Mouse (Mus musculus) ES-Bruce4 (cell line): Measurements from ENCODE around the gene Edn1. TPM values are rescaled to one million over a fixed set of nuclear protein-coding genes. Genes with fewer than 3 reads are reported as not detected.

Experiments used
- H3K27ac ChIP-seq: 2 replicates; pipeline ENCODE4 v1.5.1; 2012; ENCODE audit warnings: low read length, inconsistent platforms; ENCODE audit not compliant: insufficient read depth
- H3K27me3 ChIP-seq: 2 replicates; pipeline ENCODE4 v1.6.1; 2012; ENCODE audit warnings: mild to moderate bottlenecking, low read length, inconsistent platforms; ENCODE audit not compliant: control insufficient read depth, poor library complexity, insufficient read depth, severe bottlenecking
- H3K36me3 ChIP-seq: 2 replicates; pipeline ENCODE4 v1.6.1; 2012; ENCODE audit warnings: inconsistent platforms, mild to moderate bottlenecking, low read length, moderate library complexity; ENCODE audit not compliant: control insufficient read depth, poor library complexity, insufficient read depth, severe bottlenecking
- H3K4me1 ChIP-seq: one replicate; pipeline ENCODE4 v1.8.1; 2011; ENCODE audit warnings: low read length; ENCODE audit not compliant: control insufficient read depth, insufficient read depth
- H3K4me3 ChIP-seq: 2 replicates; pipeline ENCODE4 v1.5.1; 2011; ENCODE audit warnings: low read depth, mild to moderate bottlenecking, low read length
- H3K9ac ChIP-seq: 2 replicates; pipeline ENCODE4 v1.6.1; 2012; ENCODE audit warnings: low read depth, mild to moderate bottlenecking, inconsistent platforms; ENCODE audit not compliant: poor library complexity, severe bottlenecking
- H3K9me3 ChIP-seq: replicated peaks from 2 replicates; pipeline ENCODE4 v1.6.1; 2012; ENCODE audit warnings: mild to moderate bottlenecking, low read length, inconsistent platforms; ENCODE audit not compliant: control insufficient read depth, poor library complexity, insufficient read depth, severe bottlenecking
- CTCF ChIP-seq: IDR thresholded peaks from one replicate; pipeline ENCODE4 v1.8.1; 2011; ENCODE audit warnings: low read depth, low read length
- EP300 ChIP-seq: IDR thresholded peaks from 2 replicates; pipeline ENCODE4 v1.6.1; 2011; ENCODE audit warnings: low read depth, low read length; ENCODE audit not compliant: insufficient read depth
- POLR2A ChIP-seq: IDR thresholded peaks from one replicate; pipeline ENCODE4 v1.8.1; 2011; ENCODE audit warnings: low read length; ENCODE audit not compliant: insufficient read depth
- polyA plus RNA-seq: library from polyadenylated mRNA; stranded (reverse); fragments of >200 nt; gene quantifications from 2 replicates; pipeline ENCODE4 v1.2.4, GENCODE M21; 2011; ENCODE audit warnings: low read depth; ENCODE audit not compliant: missing spikeins, insufficient read depth, insufficient read length

Edn1 gene
- polyA plus RNA-seq, 1 experiment: 1.3 TPM

DNA sequence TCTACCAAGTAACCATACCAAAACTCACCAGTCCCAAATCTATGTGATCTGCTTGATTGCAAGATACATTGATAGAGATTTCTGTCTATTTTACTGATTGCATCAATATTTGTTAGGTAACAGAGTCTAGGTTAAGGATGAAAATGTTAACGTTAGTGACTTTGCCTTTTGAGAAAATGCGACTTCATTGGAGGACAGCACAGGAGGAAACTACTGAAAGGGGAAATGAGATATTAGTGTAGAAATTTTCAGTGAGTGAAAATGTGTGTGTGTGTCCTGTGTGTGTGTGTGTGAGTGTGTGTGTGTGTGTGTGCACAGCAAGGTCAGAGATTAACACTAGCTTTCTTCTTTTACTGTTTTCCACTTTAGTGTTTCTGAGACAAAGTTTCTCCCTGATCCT, 29.8 kb downstream of the Edn1 start:
- Histone ChIP-seq H3K9ac (no peak overlapping the region), H3K27me3 (no peaks in the 10 kb centered on the region), H3K27ac (no peak overlapping the region), H3K36me3 (no peaks in the 10 kb centered on the region), H3K4me3 (no peak overlapping the region), H3K4me1 (peaks cover 3% of the 10 kb centered on the region), H3K9me3 (no peaks in the 10 kb centered on the region)
- TF ChIP-seq CTCF: no peak
- no peak for TF ChIP-seq POLR2A
- no peak for TF ChIP-seq EP300

GRCm38 (mm10) chr13:42334981-42335380, 33.7 kb downstream of the Edn1 start:
- Histone ChIP-seq H3K9me3 (no peaks in the 10 kb centered on the region), H3K36me3 (no peaks in the 10 kb centered on the region), H3K27me3 (no peaks in the 10 kb centered on the region), H3K4me1 (no peaks in the 10 kb centered on the region), H3K27ac (no peak overlapping the region), H3K9ac (no peak overlapping the region), H3K4me3 (no peak overlapping the region)
- TF ChIP-seq EP300 (no peak), CTCF (no peak), POLR2A (no peak)

DNA sequence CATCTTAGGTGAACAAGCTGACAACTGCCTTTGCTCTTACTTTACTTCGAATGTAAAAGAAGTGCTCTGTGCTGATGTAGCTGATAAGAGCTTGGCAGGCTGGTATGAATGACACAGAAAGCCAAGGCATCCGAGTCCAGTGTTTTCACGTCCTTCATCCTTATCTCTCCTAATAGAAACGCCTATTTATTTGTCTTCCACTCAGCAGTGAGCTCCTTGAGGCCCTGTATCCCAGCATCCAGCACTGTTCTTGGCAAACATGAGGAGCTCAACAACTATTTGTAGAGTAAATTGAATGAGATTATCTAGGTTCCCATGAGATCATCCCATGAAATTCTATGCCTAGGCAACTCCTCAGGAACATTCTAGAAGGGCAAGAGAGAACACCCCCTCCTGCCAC, 35.1 kb downstream of the Edn1 start:
- H3K4me3 ChIP-seq: no peak overlapping the region
- H3K9me3 ChIP-seq: no peaks in the 10 kb centered on the region
- TF ChIP-seq CTCF: no peak
- no peak for TF ChIP-seq EP300
- TF ChIP-seq POLR2A: no peak
- no peaks in the 10 kb centered on the region for H3K4me1 ChIP-seq
- H3K36me3 ChIP-seq: no peaks in the 10 kb centered on the region
- no peak overlapping the region for H3K9ac ChIP-seq
- no peaks in the 10 kb centered on the region for H3K27me3 ChIP-seq
- H3K27ac ChIP-seq: no peak overlapping the region

DNA sequence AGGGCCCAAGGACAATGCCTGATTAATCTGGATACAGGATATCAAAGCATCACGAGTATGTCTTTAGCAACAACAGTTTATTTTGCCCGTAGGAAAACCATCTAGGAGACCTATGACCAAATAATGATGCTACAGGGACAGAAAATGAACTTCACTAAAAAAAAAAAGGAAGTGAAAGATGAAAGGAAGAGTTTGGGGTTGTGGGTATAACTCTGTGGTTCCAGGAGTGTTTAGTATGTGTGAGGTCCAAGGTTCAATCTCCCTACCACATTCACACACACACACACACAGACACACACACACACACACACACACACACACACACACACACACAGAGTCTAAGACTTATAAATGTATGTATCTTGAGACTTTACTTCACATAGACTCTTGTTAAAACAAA, 35.8 kb downstream of the Edn1 start:
- Histone ChIP-seq H3K9me3 (no peaks in the 10 kb centered on the region), H3K9ac (no peak overlapping the region), H3K4me1 (no peaks in the 10 kb centered on the region), H3K27ac (no peak overlapping the region), H3K27me3 (no peaks in the 10 kb centered on the region), H3K4me3 (no peak overlapping the region), H3K36me3 (no peaks in the 10 kb centered on the region)
- no peak for TF ChIP-seq EP300
- TF ChIP-seq CTCF: no peak

DNA sequence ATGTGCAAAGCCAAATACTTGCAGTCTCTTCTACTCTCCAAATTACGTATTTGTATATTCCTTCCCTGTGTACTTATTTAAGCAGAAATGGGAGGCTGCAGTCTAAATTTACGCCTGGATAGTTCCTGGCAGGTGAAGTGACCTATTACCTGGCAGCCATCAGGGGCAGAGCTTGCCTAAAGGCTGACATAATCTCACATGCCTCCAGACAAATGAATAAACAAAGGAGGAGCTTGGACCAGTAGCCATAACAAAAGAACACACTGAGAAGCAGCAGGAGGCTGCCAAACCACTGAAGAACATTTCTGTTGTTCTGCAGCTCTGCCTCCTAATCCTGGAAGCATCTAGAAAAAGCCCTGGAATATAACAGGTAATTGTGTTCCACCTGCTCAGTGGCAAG, 38.2 kb downstream of the Edn1 start:
- Histone ChIP-seq H3K9ac (no peak overlapping the region), H3K27ac (no peak overlapping the region), H3K36me3 (no peaks in the 10 kb centered on the region), H3K9me3 (no peaks in the 10 kb centered on the region), H3K4me3 (no peak overlapping the region), H3K4me1 (no peaks in the 10 kb centered on the region), H3K27me3 (no peaks in the 10 kb centered on the region)
- TF ChIP-seq CTCF (no peak), EP300 (no peak), POLR2A (no peak)

- Histone ChIP-seq H3K36me3 (no peaks in the 10 kb centered on the region), H3K27me3 (no peaks in the 10 kb centered on the region), H3K4me1 (no peaks in the 10 kb centered on the region), H3K4me3 (no peak overlapping the region), H3K27ac (no peak overlapping the region), H3K9me3 (no peaks in the 10 kb centered on the region), H3K9ac (no peak overlapping the region)
- no peak for TF ChIP-seq EP300
- TF ChIP-seq CTCF: no peak
- no peak for TF ChIP-seq POLR2A
Measured at GRCm38 (mm10) chr13:42341871-42342532, 40.7 kb downstream of the Edn1 start.
